Mouse (Mus musculus) adrenal gland, postnatal 4 days (tissue): ENCODE results near the gene Ccdc74a. TPM values are rescaled to one million over a fixed set of nuclear protein-coding genes. Genes with fewer than 3 reads are reported as not detected.
"Not testable (repeated sequence)": the region's sequence is repeated elsewhere in the genome, so short reads cannot be mapped to it uniquely, and the experiment has no call there.

Experiments used
- DNase-seq, 2 experiments: peaks; one replicate each; pipeline ENCODE4 v3.0.0; 2021 to 2022; ENCODE audit warnings: low spot score in 2 of 2, mixed read lengths in 2 of 2
- long read RNA-seq, 2 experiments: library from polyadenylated mRNA; stranded (forward); transcript quantifications; one replicate each; pipeline ENCODE4 v2.0.0; 2021
- total RNA-seq, 2 experiments: library from RNA; stranded (reverse); gene quantifications; 2 replicates each; pipeline ENCODE4 v1.2.3; 2021

Ccdc74a gene
- total RNA-seq: 1 to 10 TPM; 6.2 to 6.5 TPM
- long read RNA-seq, experiment 1, partial matches to known transcripts: 0 of 8 reads
- long read RNA-seq, experiment 1, other reads (novel, unspliced or antisense): 2 of 8 reads
- long read RNA-seq, experiment 2, transcript Ccdc74a-207 (4 exons, 1,040 nt): major isoform, 5 of 11 reads
- long read RNA-seq, experiment 2, partial matches to known transcripts: 0 of 11 reads
- long read RNA-seq, experiment 2, other reads (novel, unspliced or antisense): 4 of 11 reads

GRCm38 (mm10) chr16:17646310-17647114, at the start of gene Ccdc74a:
Gene Ccdc74a (plus strand): TSS chr16:17646470.
- peak; percentile 61 to 66 for DNase-seq

GRCm38 (mm10) chr16:17600944-17601562, 45.2 kb upstream of the Ccdc74a start:
- DNase-seq: no peak

GRCm38 (mm10) chr16:17604941-17605340, 41.3 kb upstream of the Ccdc74a start:
- DNase-seq: no peak

GRCm38 (mm10) chr16:17605684-17606083, 40.6 kb upstream of the Ccdc74a start:
- DNase-seq: no peak

- DNase-seq: no peak
These were observed 34.9 kb upstream of the Ccdc74a start for GRCm38 (mm10) chr16:17611383-17611782.

- DNase-seq: not testable (repeated sequence)
These were observed 31.5 kb upstream of the Ccdc74a start for GRCm38 (mm10) chr16:17614740-17615139.

GRCm38 (mm10) chr16:17616212-17616611, 30.1 kb upstream of the Ccdc74a start:
- DNase-seq: no peak

GRCm38 (mm10) chr16:17617922-17618565, 28.2 kb upstream of the Ccdc74a start:
- no peak for DNase-seq

- peak; percentile 86 to 91 for DNase-seq
These were observed 26.8 kb upstream of the Ccdc74a start, which contains the start of gene Smpd4 for GRCm38 (mm10) chr16:17619198-17620105. Gene Smpd4 (plus strand): TSS chr16:17619354.

GRCm38 (mm10) chr16:17621936-17622335, 24.3 kb upstream of the Ccdc74a start:
- DNase-seq: no peak

GRCm38 (mm10) chr16:17625488-17626268, 20.6 kb upstream of the Ccdc74a start:
- DNase-seq: no peak

- DNase-seq: no peak
These were observed 20.1 kb upstream of the Ccdc74a start for GRCm38 (mm10) chr16:17626269-17626555.

- no peak for DNase-seq
These were observed 13.7 kb upstream of the Ccdc74a start for GRCm38 (mm10) chr16:17632580-17632979.

- no peak for DNase-seq
These were observed 12.6 kb upstream of the Ccdc74a start for GRCm38 (mm10) chr16:17633481-17634181.

- DNase-seq: no peak
These were observed 9.4 kb upstream of the Ccdc74a start for GRCm38 (mm10) chr16:17636904-17637303.

GRCm38 (mm10) chr16:17637610-17638009, 8.7 kb upstream of the Ccdc74a start:
- no peak for DNase-seq

- no peak for DNase-seq
These were observed 8.1 kb upstream of the Ccdc74a start for GRCm38 (mm10) chr16:17638036-17638628.

GRCm38 (mm10) chr16:17639081-17639480, 7.2 kb upstream of the Ccdc74a start:
- DNase-seq: no peak

GRCm38 (mm10) chr16:17639951-17640350, 6.3 kb upstream of the Ccdc74a start:
- no peak for DNase-seq
